Mouse (Mus musculus): ENCODE measurements around the gene Hs2st1. TPM values are rescaled to one million over a fixed set of nuclear protein-coding genes. Genes with fewer than 3 reads are reported as not detected.

Hs2st1 gene
- total and polyA plus RNA-seq, 3 experiments: 13.6 to 16.1 TPM; not detected in 1

DNA sequence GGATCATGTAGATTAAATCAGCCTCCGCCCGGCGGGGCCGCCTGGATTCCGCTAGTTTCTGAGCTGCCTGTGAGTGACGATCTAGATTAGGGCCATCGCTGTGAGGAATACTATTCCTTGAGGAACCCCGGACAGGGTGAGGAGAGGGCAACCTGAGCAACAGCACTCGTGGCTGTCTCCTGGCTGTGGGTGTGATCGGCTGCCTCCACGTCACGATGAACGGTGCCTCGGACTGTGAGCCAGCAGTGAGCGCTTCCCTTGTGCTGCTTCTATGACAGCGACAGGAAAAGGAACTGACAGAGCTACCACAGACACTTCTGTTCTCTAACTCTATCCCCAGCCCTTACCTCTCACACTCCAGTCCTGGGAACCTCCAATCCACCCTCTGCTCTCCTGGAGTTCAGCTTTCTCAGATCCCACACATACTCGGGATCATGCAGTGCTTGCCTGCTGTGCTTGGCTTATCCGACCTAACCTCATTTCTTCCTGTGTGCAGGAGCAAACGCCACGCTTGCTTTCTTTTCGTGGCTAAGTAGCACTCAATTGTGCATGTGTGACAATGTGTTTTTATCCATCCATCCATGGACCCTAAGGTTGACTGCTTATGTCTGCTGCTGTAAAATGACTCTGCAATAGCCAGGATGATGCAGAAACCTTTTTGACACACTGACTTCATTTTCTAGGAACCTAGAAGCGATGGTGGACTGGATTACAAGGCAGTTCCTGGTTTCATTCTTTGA lies 8.3 kb downstream of the Hs2st1 start:
- Histone ChIP-seq H3K27ac (ENCODE audit: control insufficient read depth, low read depth, low read length) (no peak overlapping the region), H3K9me3 (replicated peaks; ENCODE audit: insufficient read depth, low read length) (no peaks in the 10 kb centered on the region), H3K36me3 (ENCODE audit: control insufficient read depth in 1 of 2, insufficient read depth in 2 of 2, low read length in 2 of 2) (peaks cover 0 to 8% of the 10 kb centered on the region in 2 experiments; a peak in 2 of 4 replicates), H3K79me2 (ENCODE audit: control insufficient read depth, insufficient read depth, low read length, poor library complexity) (peaks cover 47% of the 10 kb centered on the region), H3K9ac (ENCODE audit: control insufficient read depth, low read depth, low read length, poor library complexity, severe bottlenecking) (no peak overlapping the region), H3K27me3 (ENCODE audit: control insufficient read depth in 1 of 2, insufficient read depth in 2 of 2, low read length in 2 of 2) (no peaks in the 10 kb centered on the region), H3K4me3 (ENCODE audit: control insufficient read depth in 1 of 2, insufficient read depth in 1 of 2, low read depth in 2 of 2, low read length in 2 of 2) (no peak overlapping the region), H3K4me1 (ENCODE audit: control insufficient read depth in 1 of 2, insufficient read depth in 2 of 2, low read length in 2 of 2) (peaks cover 0 to 6% of the 10 kb centered on the region in 2 experiments; a peak in 3 of 4 replicates)
- no peak for DNase-seq (ENCODE audit: low read depth, low spot score)
- TF ChIP-seq CTCF (IDR thresholded peaks at IDR 0.05 in 2 of 3, conservative IDR thresholded peaks at IDR 0.05 in 1 of 3; ENCODE audit: control insufficient read depth in 1 of 3, insufficient read depth in 1 of 3, low read depth in 2 of 3, low read length in 3 of 3, poor library complexity in 1 of 3, severe bottlenecking in 1 of 3): no peak
- TF ChIP-seq MEF2A (IDR thresholded peaks at IDR 0.05; ENCODE audit: extremely low read depth, insufficient replicate concordance, low read depth, low read length, poor library complexity, severe bottlenecking): no peak
- TF ChIP-seq ZNF384 (IDR thresholded peaks at IDR 0.05; ENCODE audit: low read depth, low read length): no peak

DNA sequence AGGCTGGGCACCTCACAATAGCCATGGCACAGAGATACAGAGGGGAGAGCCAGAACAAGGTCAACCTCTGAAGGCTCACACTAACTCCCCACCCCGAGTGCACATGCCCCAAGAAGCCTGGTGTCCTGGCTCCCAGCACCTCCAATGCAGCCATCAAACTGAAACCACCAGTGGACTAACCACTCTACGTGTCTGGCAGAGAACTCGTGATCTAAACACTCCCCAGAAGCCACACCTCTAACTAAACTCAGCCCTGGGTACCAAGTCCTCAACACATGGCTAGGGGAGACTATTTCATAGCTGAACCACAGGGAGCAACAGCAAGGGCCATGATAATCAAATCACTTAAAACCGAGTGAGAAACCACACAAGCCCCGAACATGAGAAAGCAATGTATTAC lies 11.7 kb downstream of the Hs2st1 start:
- TF ChIP-seq MYB (IDR thresholded peaks at IDR 0.05; ENCODE audit: low read depth, low read length) (no peak), BHLHE40 (IDR thresholded peaks at IDR 0.05; ENCODE audit: borderline replicate concordance, low read depth, low read length) (no peak), MAZ (IDR thresholded peaks at IDR 0.05; ENCODE audit: low read depth, low read length) (no peak)
- H3K4me3 ChIP-seq (ENCODE audit: control insufficient read depth in 1 of 2, insufficient read depth in 1 of 2, low read depth in 2 of 2, low read length in 2 of 2): no peak overlapping the region
- DNase-seq (ENCODE audit: low read depth, low spot score): no peak
- H3K27ac ChIP-seq (ENCODE audit: control insufficient read depth, low read depth, low read length): no peak overlapping the region
- H3K4me1 ChIP-seq (ENCODE audit: control insufficient read depth in 1 of 2, insufficient read depth in 2 of 2, low read length in 2 of 2): peaks cover 0 to 6% of the 10 kb centered on the region in 2 experiments; a peak in 3 of 4 replicates
- no peak overlapping the region for H3K9ac ChIP-seq (ENCODE audit: control insufficient read depth, low read depth, low read length, poor library complexity, severe bottlenecking)
- peaks cover 0 to 5% of the 10 kb centered on the region in 2 experiments; a peak in 2 of 4 replicates for H3K36me3 ChIP-seq (ENCODE audit: control insufficient read depth in 1 of 2, insufficient read depth in 2 of 2, low read length in 2 of 2)
- peaks cover 33% of the 10 kb centered on the region for H3K79me2 ChIP-seq (ENCODE audit: control insufficient read depth, insufficient read depth, low read length, poor library complexity)
- H3K27me3 ChIP-seq (ENCODE audit: control insufficient read depth in 1 of 2, insufficient read depth in 2 of 2, low read length in 2 of 2): no peaks in the 10 kb centered on the region
- no peaks in the 10 kb centered on the region for H3K9me3 ChIP-seq (replicated peaks; ENCODE audit: insufficient read depth, low read length)

DNA sequence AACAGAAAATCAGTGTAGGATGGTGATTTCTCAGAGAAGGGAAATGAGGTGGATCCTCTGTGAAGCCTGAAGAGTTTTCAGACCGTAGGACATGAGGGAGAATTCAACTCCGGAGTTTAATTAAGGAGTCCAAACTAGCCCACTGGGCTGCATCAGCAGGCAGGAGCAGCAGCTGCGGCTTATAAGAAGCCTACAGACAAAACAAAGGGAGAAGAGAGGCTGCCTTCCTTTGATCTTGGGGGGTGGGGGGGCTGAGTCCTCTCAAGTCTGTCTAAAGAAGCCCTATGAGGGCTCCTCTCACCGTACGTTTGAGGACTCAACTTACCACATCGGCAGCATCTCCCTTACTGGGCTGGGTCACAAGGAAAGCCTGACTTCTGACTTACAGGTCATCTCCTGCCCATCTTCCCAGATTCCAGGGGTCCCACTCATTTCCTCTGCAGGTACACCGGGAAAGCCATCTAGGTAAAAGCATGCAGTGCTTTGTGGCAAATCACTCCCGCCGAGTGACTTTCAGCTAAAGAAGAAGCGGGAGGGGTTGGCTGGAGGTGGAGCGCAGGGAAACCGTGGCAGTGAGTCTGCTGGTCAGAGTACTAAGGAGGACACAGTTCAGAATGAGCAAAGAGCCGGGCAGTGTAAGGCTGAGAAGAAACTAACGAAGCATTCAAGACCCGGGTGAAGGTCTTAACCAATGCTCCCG lies 13.2 kb downstream of the Hs2st1 start:
- Histone ChIP-seq H3K27ac (ENCODE audit: control insufficient read depth, low read depth, low read length) (no peak overlapping the region), H3K4me3 (ENCODE audit: control insufficient read depth in 1 of 2, insufficient read depth in 1 of 2, low read depth in 2 of 2, low read length in 2 of 2) (no peak overlapping the region), H3K9me3 (replicated peaks; ENCODE audit: insufficient read depth, low read length) (no peaks in the 10 kb centered on the region), H3K27me3 (ENCODE audit: control insufficient read depth in 1 of 2, insufficient read depth in 2 of 2, low read length in 2 of 2) (no peaks in the 10 kb centered on the region), H3K9ac (ENCODE audit: control insufficient read depth, low read depth, low read length, poor library complexity, severe bottlenecking) (no peak overlapping the region), H3K79me2 (ENCODE audit: control insufficient read depth, insufficient read depth, low read length, poor library complexity) (peaks cover 34% of the 10 kb centered on the region), H3K36me3 (ENCODE audit: control insufficient read depth in 1 of 2, insufficient read depth in 2 of 2, low read length in 2 of 2) (peaks cover 0 to 3% of the 10 kb centered on the region in 2 experiments; a peak in 2 of 4 replicates), H3K4me1 (ENCODE audit: control insufficient read depth in 1 of 2, insufficient read depth in 2 of 2, low read length in 2 of 2) (peaks cover 0 to 6% of the 10 kb centered on the region in 2 experiments; a peak in 2 of 4 replicates)
- TF ChIP-seq JUND (IDR thresholded peaks at IDR 0.05; ENCODE audit: low read depth, low read length) (no peak), MAX (IDR thresholded peaks at IDR 0.05; ENCODE audit: low read length) (no peak), POLR2AphosphoS5 (IDR thresholded peaks at IDR 0.05; ENCODE audit: borderline replicate concordance, low read depth, low read length) (no peak), GATA1 (IDR thresholded peaks at IDR 0.05; ENCODE audit: low read depth, low read length) (no peak), ZC3H11A (IDR thresholded peaks at IDR 0.05; ENCODE audit: low read depth, low read length) (no peak), MAFK (IDR thresholded peaks at IDR 0.05; ENCODE audit: borderline replicate concordance, low read depth, low read length) (no peak), UBTF (IDR thresholded peaks at IDR 0.05; ENCODE audit: borderline replicate concordance, insufficient read depth, low read depth, low read length) (no peak)
- DNase-seq (ENCODE audit: low read depth, low spot score): no peak

Measured in MEL (cell line).